Mouse (Mus musculus) C2C12 (cell line): Measurements from ENCODE around the gene Ptprn2.

Source experiments
- CTCF ChIP-seq: IDR thresholded peaks from one replicate; pipeline ENCODE4 v1.5.1; 2011; ENCODE audit not compliant: control insufficient read depth, insufficient read depth, insufficient read length
- MAX ChIP-seq: IDR thresholded peaks from one replicate; pipeline ENCODE4 v1.6.1; 2011; ENCODE audit warnings: mild to moderate bottlenecking, control low read depth
- MYOG ChIP-seq: IDR thresholded peaks from one replicate; pipeline ENCODE4 v1.6.1; 2011; ENCODE audit not compliant: control insufficient read depth, insufficient read length; ENCODE audit errors: extremely low read depth
- USF1 ChIP-seq: IDR thresholded peaks from one replicate; pipeline ENCODE4 v1.6.1; 2011; ENCODE audit warnings: low read depth, mild to moderate bottlenecking, control low read depth, moderate library complexity

DNA sequence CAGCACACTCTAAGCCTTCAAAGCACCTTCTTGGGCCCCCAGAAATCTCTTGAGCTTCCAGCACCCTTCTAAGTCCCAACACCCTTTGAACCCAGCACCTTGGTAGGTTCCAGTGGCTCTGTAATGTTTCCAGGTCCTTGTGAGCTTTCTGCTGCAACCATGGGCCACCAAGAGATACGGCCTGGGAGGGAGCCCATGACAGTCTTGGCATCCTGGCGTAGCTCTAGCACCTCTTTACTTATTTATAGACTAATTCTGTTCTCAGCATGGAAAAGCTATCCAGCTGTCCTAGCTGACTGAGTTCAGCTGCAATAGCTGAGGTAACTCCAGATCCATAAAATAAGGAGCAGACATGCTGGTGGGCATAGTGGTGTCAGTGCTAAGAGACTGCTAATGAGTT, 66.8 kb downstream of the Ptprn2 start:
- TF ChIP-seq CTCF, result no peak
- TF ChIP-seq MAX, result no peak
- no peak for TF ChIP-seq USF1
- no peak for TF ChIP-seq MYOG
